Mouse (Mus musculus) erythroblast, embryonic 14.5 days (primary cell): ENCODE data around the gene Saxo2.

ENCODE experiments used
- GATA1 ChIP-seq: IDR thresholded peaks from 2 replicates; pipeline ENCODE4 v1.6.1; 2012; ENCODE audit warnings: low read length, inconsistent platforms, mixed read lengths
- TAL1 ChIP-seq: IDR thresholded peaks from 3 replicates; pipeline ENCODE4 v1.6.1; 2012; ENCODE audit warnings: low read length, inconsistent platforms, mixed read lengths

DNA sequence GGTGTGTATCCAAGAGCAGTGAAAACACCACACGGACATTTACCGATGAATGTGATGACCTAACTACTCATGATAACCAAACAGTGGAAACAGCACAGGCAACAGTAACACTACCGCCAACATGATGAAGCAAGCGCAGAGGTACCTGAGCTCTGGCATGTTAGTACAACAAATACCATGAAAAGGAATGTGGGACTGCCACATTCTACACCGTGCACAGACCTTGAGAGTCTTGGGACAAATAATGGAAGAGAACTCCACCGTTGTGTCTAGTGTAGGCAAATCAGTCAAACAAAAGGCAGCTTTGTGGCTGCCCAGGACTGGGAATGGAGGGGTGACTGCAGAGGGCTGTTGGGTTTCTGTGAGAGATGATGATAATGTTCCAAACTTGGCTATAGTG is 42.9 kb downstream of the Saxo2 start:
- TF ChIP-seq GATA1 (no peak), TAL1 (no peak)
